ENCODE assay signal across 8 mouse cellular contexts in the genomic region with DNA sequence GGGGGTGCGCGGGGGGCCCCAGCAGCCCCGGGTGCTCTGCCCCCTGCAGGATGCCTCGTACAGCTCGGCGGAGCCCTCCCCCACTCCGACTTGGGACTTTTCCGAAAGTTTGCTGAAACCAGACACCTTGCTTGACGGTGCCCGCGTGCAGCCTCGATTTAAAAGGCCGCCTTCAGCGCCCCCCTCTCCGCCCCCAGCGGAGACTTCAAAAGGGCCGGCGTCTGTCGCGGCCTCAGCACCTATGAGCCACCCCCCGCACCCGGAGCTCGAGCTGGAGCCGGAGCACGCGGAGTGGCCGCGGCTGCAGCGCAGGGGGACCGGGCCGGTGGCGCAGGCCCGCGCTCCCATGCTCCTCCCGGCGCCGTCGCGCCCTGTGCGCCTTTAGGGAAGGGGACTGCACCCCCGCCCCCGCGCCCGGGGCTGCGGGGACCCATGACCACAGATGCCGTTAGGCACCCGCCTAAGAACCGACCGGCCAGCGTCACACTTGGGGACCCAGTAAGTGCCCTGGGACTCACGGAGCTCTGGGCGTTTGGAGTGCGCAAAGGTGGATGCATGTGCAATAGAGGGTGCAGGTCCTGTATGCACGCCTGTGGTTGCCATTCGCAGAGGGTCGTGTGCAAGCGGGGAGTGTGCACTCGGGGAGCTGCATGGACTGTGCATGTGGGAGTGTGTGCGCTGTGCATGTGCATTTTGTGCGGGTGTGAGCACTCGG. TPM values are rescaled to one million over a fixed set of nuclear protein-coding genes. Genes with fewer than 3 reads are reported as not detected.
DNase-seq lines count a peak whose midpoint lies in the region; ATAC-seq and TF ChIP-seq lines count a peak whose summit lies in the region.

Gene Col27a1 (plus strand): TSS at position 98 of the 715 bp plus-strand sequence.

- H3K27me3 ChIP-seq in hindbrain, embryonic 11.5 days (ENCODE audit: control insufficient read depth, insufficient read depth, low read length) = peaks cover 27% of the 10 kb centered on the region
- H3K27me3 ChIP-seq in liver, postnatal 0 days (ENCODE audit: insufficient read depth, low read length) = peaks cover 30% of the 10 kb centered on the region
- H3K27me3 ChIP-seq in thymus, adult 2 months (ENCODE audit: control insufficient read depth, insufficient read depth, low read length) = no peaks in the 10 kb centered on the region; the same call in 1 of the 2 replicates

- H3K36me3 ChIP-seq in hindbrain, embryonic 11.5 days (ENCODE audit: control insufficient read depth, insufficient read depth, low read length) = no peaks in the 10 kb centered on the region
- H3K36me3 ChIP-seq in liver, postnatal 0 days (replicated peaks; ENCODE audit: insufficient read depth, low read length) = no peaks in the 10 kb centered on the region
- H3K36me3 ChIP-seq in thymus, adult 2 months (ENCODE audit: control insufficient read depth, insufficient read depth, low read length) = no peaks in the 10 kb centered on the region

- DNase-seq in layer of hippocampus, adult 2 months (ENCODE audit: low spot score in 2 of 2) = no peak
- DNase-seq in layer of hippocampus, adult 8-10 months (ENCODE audit: low spot score in 2 of 2) = no peak
- DNase-seq in hindbrain, embryonic 11.5 days (ENCODE audit: low spot score) = peak; percentile 61
- DNase-seq in liver, postnatal 0 days = no peak
- DNase-seq in thymus, adult 2 months = peak; percentile 34
- no peak for DNase-seq in layer of hippocampus, adult 18-20 months (ENCODE audit: low spot score in 2 of 2)
- no peak for DNase-seq in cerebellum, adult 9-11 months

- no peaks in the 10 kb centered on the region for H3K9me3 ChIP-seq in hindbrain, embryonic 11.5 days (ENCODE audit: control insufficient read depth, low read length)
- no peaks in the 10 kb centered on the region for H3K9me3 ChIP-seq in liver, postnatal 0 days (ENCODE audit: low read length)

- H3K9ac ChIP-seq in hindbrain, embryonic 11.5 days (ENCODE audit: low read depth, low read length) = 0 out of 2 replicates have a peak within 1 kb of the TSS, but pooled peaks have one; percentile 24
- no peak within 1 kb of the TSS for H3K9ac ChIP-seq in liver, postnatal 0 days (replicated peaks)

- no peaks in the 10 kb centered on the region; the same call in 1 of the 2 replicates for H3K4me1 ChIP-seq in bone marrow, adult 2 months (ENCODE audit: control insufficient read depth, insufficient read depth, low read length)
- peaks cover 14% of the 10 kb centered on the region; the same call in 1 of the 2 replicates for H3K4me1 ChIP-seq in hindbrain, embryonic 11.5 days (replicated peaks; ENCODE audit: control insufficient read depth, insufficient read depth, low read length)
- peaks cover 20% of the 10 kb centered on the region for H3K4me1 ChIP-seq in liver, postnatal 0 days (ENCODE audit: insufficient read depth)
- H3K4me1 ChIP-seq in thymus, adult 2 months (replicated peaks; ENCODE audit: control insufficient read depth, insufficient read depth, low read length) = peaks cover 31% of the 10 kb centered on the region

- ATAC-seq in hindbrain, embryonic 11.5 days (ENCODE audit: low FRiP score) = peak; percentile 39; the same call in 1 of the 2 replicates
- ATAC-seq in liver, postnatal 0 days = no peak; the same call in 1 of the 2 replicates

- H3K4me3 ChIP-seq in layer of hippocampus, adult 2 months = peak within 1 kb of the TSS; percentile 60
- no peak within 1 kb of the TSS for H3K4me3 ChIP-seq in bone marrow, adult 2 months (replicated peaks; ENCODE audit: control insufficient read depth, low read depth, low read length)
- H3K4me3 ChIP-seq in hindbrain, embryonic 11.5 days (ENCODE audit: low read depth, low read length) = peak within 1 kb of the TSS; percentile 80
- H3K4me3 ChIP-seq in liver, postnatal 0 days (ENCODE audit: low read depth, low read length) = peak within 1 kb of the TSS; percentile 58
- peak within 1 kb of the TSS; percentile 18 for H3K4me3 ChIP-seq in thymus, adult 2 months (ENCODE audit: control insufficient read depth, insufficient read depth, low read length)

- H3K27ac ChIP-seq in layer of hippocampus, adult 2 months = no peak within 1 kb of the TSS
- H3K27ac ChIP-seq in bone marrow, adult 2 months (ENCODE audit: control insufficient read depth, insufficient read depth, low read depth, low read length, poor library complexity) = no peak within 1 kb of the TSS
- no peak within 1 kb of the TSS for H3K27ac ChIP-seq in hindbrain, embryonic 11.5 days (ENCODE audit: low read depth, low read length)
- H3K27ac ChIP-seq in liver, postnatal 0 days (ENCODE audit: low read depth) = no peak within 1 kb of the TSS
- no peak within 1 kb of the TSS for H3K27ac ChIP-seq in thymus, adult 2 months (ENCODE audit: control insufficient read depth, insufficient read depth, low read length)

- WGBS in bone marrow, adult 2 months = 2% methylated on average over 61 of the region's 61 CpGs
- WGBS in hindbrain, embryonic 11.5 days = under 1% methylated on average over 60 of the region's 61 CpGs
- 3% methylated on average over 51 of the region's 61 CpGs for WGBS in liver, postnatal 0 days (ENCODE audit: insufficient replicate concordance)
- WGBS in thymus, adult 2 months = 2% methylated on average over 56 of the region's 61 CpGs

- TF ChIP-seq CTCF in layer of hippocampus, adult 2 months (conservative IDR thresholded peaks at IDR 0.05) = peak; percentile 50
- TF ChIP-seq CTCF in bone marrow, adult 2 months (IDR thresholded peaks at IDR 0.05; ENCODE audit: control insufficient read depth, insufficient read depth, low read length) = 0 out of 2 replicates have a peak, but pooled peaks have one; percentile 10
- peak; percentile 32; the same call in 1 of the 2 replicates for TF ChIP-seq CTCF in liver, postnatal 0 days (IDR thresholded peaks at IDR 0.05; ENCODE audit: low read depth)
- peak; percentile 27; the same call in 1 of the 2 replicates for TF ChIP-seq CTCF in thymus, adult 2 months (IDR thresholded peaks at IDR 0.05; ENCODE audit: borderline replicate concordance, control insufficient read depth, extremely low read depth, insufficient read depth, low read length, poor library complexity)

- no peak for TF ChIP-seq POLR2A in bone marrow, adult 2 months (IDR thresholded peaks at IDR 0.05; ENCODE audit: borderline replicate concordance, control insufficient read depth, low read depth, low read length)
- TF ChIP-seq POLR2A in thymus, adult 2 months (IDR thresholded peaks at IDR 0.05; ENCODE audit: control insufficient read depth, extremely low read depth, insufficient read depth, low read length, poor library complexity) = no peak

- TF ChIP-seq EP300 in liver, postnatal 0 days (IDR thresholded peaks at IDR 0.05; ENCODE audit: low read depth) = no peak

- peak within 1 kb of the TSS; percentile 100 for H3K4me2 ChIP-seq in hindbrain, embryonic 11.5 days (replicated peaks; ENCODE audit: low read depth, low read length)
- H3K4me2 ChIP-seq in liver, postnatal 0 days (ENCODE audit: low read depth, low read length) = peak within 1 kb of the TSS; percentile 91

RNA-seq across cellular contexts. Expression of gene Col27a1, which starts in this region (rescaled TPM):
- total RNA-seq in layer of hippocampus, adult 2 months (2021) = 1 to 10 TPM; 4.1 to 5.1 TPM
- 10 to 100 TPM in 1 of 4 experiments, 1 to 10 TPM in 3; 4.1 to 10.9 (median 7.8) TPM for total RNA-seq in layer of hippocampus, adult 8-10 months (2022)
- polyA plus RNA-seq in bone marrow, adult 2 months (2011; ENCODE audit: insufficient read depth, insufficient read length, low replicate concordance, missing spikeins) = 3.1 and 6.6 TPM in 2 replicates
- 3.7 and 4.4 TPM in 2 replicates for polyA plus RNA-seq in hindbrain, embryonic 11.5 days (2014; fragmentation: Nextera tagmentation; extraction: Ambion mirVana)
- polyA plus RNA-seq in liver, postnatal 0 days (2015; fragmentation: Nextera tagmentation; extraction: Ambion mirVana) = 2.1 and 2.8 TPM in 2 replicates
- polyA plus RNA-seq in thymus, adult 2 months (2012; rRNA removed) = 14.1 and 15.5 TPM in 2 replicates
- total RNA-seq in layer of hippocampus, adult 18-20 months (2021) = 1 to 10 TPM; 4.0 to 4.5 TPM

Comparison
In these comparisons a context has a peak if more than half of its experiments do, and no peak if none do; other contexts are left out.
1. DNase-seq: peak in hindbrain, embryonic 11.5 days (single experiment) and thymus, adult 2 months (single experiment); none in layer of hippocampus, adult 2 months (0 of 2), layer of hippocampus, adult 8-10 months (0 of 2), liver, postnatal 0 days (single experiment), layer of hippocampus, adult 18-20 months (0 of 2) and cerebellum, adult 9-11 months (single experiment).
2. Peak in every context shown above with its lines, with median percentiles within 50 percentile points of each other: CTCF ChIP-seq.